Mouse (Mus musculus) layer of hippocampus, postnatal 25 days (tissue): Measurements from ENCODE around the gene Nudt7. TPM values are rescaled to one million over a fixed set of nuclear protein-coding genes. Genes with fewer than 3 reads are reported as not detected.

Experiments used
- DNase-seq, 2 experiments: peaks; one replicate each; pipeline ENCODE4 v3.0.0; 2022; ENCODE audit warnings: mixed read lengths in 2 of 2, low spot score in 1 of 2; ENCODE audit errors: extremely low spot score in 1 of 2
- total RNA-seq, 2 experiments: library from RNA; stranded (reverse); gene quantifications; 2 replicates each; pipeline ENCODE4 v1.2.3; 2021

Nudt7 gene
- total RNA-seq, 2 experiments from 2014 or later = 2.8 to 5.7 TPM

- DNase-seq = no peak
These were observed 8.8 kb downstream of the Nudt7 start for GRCm38 (mm10) chr8:114142199-114142598.

- DNase-seq = no peak
These were observed 10.4 kb downstream of the Nudt7 start for GRCm38 (mm10) chr8:114143645-114144290.

- DNase-seq = no peak
These were observed 20.1 kb downstream of the Nudt7 start for GRCm38 (mm10) chr8:114153311-114154045.

- DNase-seq = no peak
These were observed 25.2 kb downstream of the Nudt7 start for GRCm38 (mm10) chr8:114158586-114158985.

- DNase-seq = no peak
These were observed 26.3 kb downstream of the Nudt7 start for GRCm38 (mm10) chr8:114159666-114160065.

- DNase-seq = no peak
These were observed 30.5 kb downstream of the Nudt7 start for GRCm38 (mm10) chr8:114163871-114164270.

- no peak for DNase-seq
These were observed 31.2 kb downstream of the Nudt7 start for GRCm38 (mm10) chr8:114164444-114165096.

- DNase-seq = no peak
These were observed 32.4 kb downstream of the Nudt7 start for GRCm38 (mm10) chr8:114165741-114166140.

- DNase-seq = no peak
These were observed 43.4 kb downstream of the Nudt7 start for GRCm38 (mm10) chr8:114176721-114177120.

- no peak for DNase-seq
These were observed 60.0 kb downstream of the Nudt7 start for GRCm38 (mm10) chr8:114193334-114193733.

- no peak for DNase-seq
These were observed 65.6 kb downstream of the Nudt7 start for GRCm38 (mm10) chr8:114198990-114199389.

Other genes with a start within 250 kb of the Nudt7 start
- gene Vat1l, start 72.1 kb downstream of the Nudt7 start, total RNA-seq = 10 to 100 TPM; 15.8 to 19.8 TPM